Mouse (Mus musculus) midbrain, embryonic 14.5 days (tissue): ENCODE measurements around the gene Pibf1. TPM values are rescaled to one million over a fixed set of nuclear protein-coding genes. Genes with fewer than 3 reads are reported as not detected.
A peak's percentile ranks its signal among the peaks of the same experiment; 100 is the strongest.

Experiments
- ATAC-seq: fragments of 200-750 bp; cut with Nextera tagmentation; 2 replicates; pipeline ENCODE4 v1.8.0; 2017; ENCODE audit warnings: moderate number of reproducible peaks, moderate library complexity; ENCODE audit not compliant: low FRiP score, low TSS enrichment
- DNase-seq: peaks from one replicate; pipeline ENCODE4 v3.0.0-alpha.2; 2015
- H3K27ac ChIP-seq: fragments of 300-500 bp; sonication (generic); replicated peaks from 2 replicates; pipeline ENCODE4 v1.5.1; 2014; ENCODE audit warnings: mild to moderate bottlenecking, low read depth, low read length, moderate library complexity
- H3K27me3 ChIP-seq: fragments of 300-500 bp; sonication (generic); 2 replicates; pipeline ENCODE4 v1.6.1; 2014; ENCODE audit warnings: low read length, control low read depth, mixed read lengths; ENCODE audit not compliant: control insufficient read depth, insufficient read depth
- H3K36me3 ChIP-seq: fragments of 300-500 bp; sonication (generic); 2 replicates; pipeline ENCODE4 v1.6.1; 2014; ENCODE audit warnings: low read length, control low read depth; ENCODE audit not compliant: control insufficient read depth, insufficient read depth
- H3K4me1 ChIP-seq: fragments of 300-500 bp; sonication (generic); 2 replicates; pipeline ENCODE4 v1.6.1; 2014; ENCODE audit warnings: mild to moderate bottlenecking, antibody characterized with exemption, low read length, control low read depth; ENCODE audit not compliant: control insufficient read depth, insufficient read depth
- H3K4me2 ChIP-seq: fragments of 300-500 bp; sonication (generic); 2 replicates; pipeline ENCODE4 v1.6.1; 2014; ENCODE audit warnings: mild to moderate bottlenecking, low read length, moderate library complexity
- H3K4me3 ChIP-seq: fragments of 300-500 bp; sonication (generic); replicated peaks from 2 replicates; pipeline ENCODE4 v1.5.1; 2014; ENCODE audit warnings: low read depth, low read length
- H3K9ac ChIP-seq: fragments of 300-500 bp; sonication (generic); replicated peaks from 2 replicates; pipeline ENCODE4 v1.6.1; 2014; ENCODE audit warnings: mild to moderate bottlenecking, low read length, moderate library complexity
- H3K9me3 ChIP-seq: fragments of 300-500 bp; sonication (generic); 2 replicates; pipeline ENCODE4 v1.6.1; 2016; ENCODE audit warnings: low read length, control low read depth, mixed read lengths; ENCODE audit not compliant: control insufficient read depth
- WGBS: fragments of 180-500 bp; shearing (Covaris S2); extraction: QIAGEN DNeasy Blood & Tissue Kit; methylation state at CpG from one replicate; pipeline ENCODE4 v1.1.7; 2014; 5-methylcytosine and 5-hydroxymethylcytosine counted together
- polyA plus RNA-seq: library from polyadenylated mRNA; unstranded; fragments of >200 nt; fragmentation: Nextera tagmentation; extraction: Ambion mirVana; gene quantifications from 2 replicates; pipeline ENCODE4 v1.2.1, GENCODE M21; 2014

Pibf1 gene
- polyA plus RNA-seq, 1 experiment from 2014 or later = 19.3 TPM

- peaks cover 7% of the 10 kb centered on the region; the same call in 1 of the 2 replicates for H3K36me3 ChIP-seq
- H3K27ac ChIP-seq = no peak overlapping the region
- H3K9me3 ChIP-seq = no peaks in the 10 kb centered on the region
- H3K9ac ChIP-seq = no peak overlapping the region
- DNase-seq (no peak), ATAC-seq (no peak)
- H3K4me2 ChIP-seq = no peak overlapping the region
- no peaks in the 10 kb centered on the region for H3K4me1 ChIP-seq
- WGBS = 96% methylated on average over 2 of the region's 2 CpGs
- no peak overlapping the region for H3K4me3 ChIP-seq
- H3K27me3 ChIP-seq = no peaks in the 10 kb centered on the region
Measured at GRCm38 (mm10) chr14:99129050-99129449, 29.8 kb downstream of the Pibf1 start.

GRCm38 (mm10) chr14:99134048-99134447 lies 34.8 kb downstream of the Pibf1 start:
- Histone ChIP-seq H3K4me1 (no peaks in the 10 kb centered on the region), H3K4me3 (no peak overlapping the region), H3K27me3 (no peaks in the 10 kb centered on the region), H3K4me2 (no peak overlapping the region), H3K9me3 (no peaks in the 10 kb centered on the region), H3K36me3 (peaks cover 30% of the 10 kb centered on the region), H3K9ac (no peak overlapping the region), H3K27ac (no peak overlapping the region)
- WGBS = 98% methylated on average over 2 of the region's 2 CpGs
- ATAC-seq (no peak), DNase-seq (no peak)

- no peak for ATAC-seq
- H3K4me3 ChIP-seq = no peak overlapping the region
- 89% methylated on average over 9 of the region's 9 CpGs for WGBS
Measured at GRCm38 (mm10) chr14:99135761-99136160, 36.5 kb downstream of the Pibf1 start.

GRCm38 (mm10) chr14:99136297-99136696 lies 37.1 kb downstream of the Pibf1 start:
- no peaks in the 10 kb centered on the region for H3K4me1 ChIP-seq
- H3K27ac ChIP-seq = no peak overlapping the region
- H3K4me2 ChIP-seq = no peak overlapping the region
- H3K36me3 ChIP-seq = peaks cover 34% of the 10 kb centered on the region
- ATAC-seq = no peak
- no peak overlapping the region for H3K4me3 ChIP-seq
- no peaks in the 10 kb centered on the region for H3K27me3 ChIP-seq
- H3K9me3 ChIP-seq = no peaks in the 10 kb centered on the region
- H3K9ac ChIP-seq = no peak overlapping the region
- 94% methylated on average over 16 of the region's 16 CpGs for WGBS
- DNase-seq = no peak

More at GRCm38 (mm10) chr14:99135761-99136160, 36.5 kb downstream of the Pibf1 start:
- Histone ChIP-seq H3K36me3 (peaks cover 34% of the 10 kb centered on the region), H3K9ac (no peak overlapping the region), H3K27ac (no peak overlapping the region), H3K4me1 (no peaks in the 10 kb centered on the region), H3K27me3 (no peaks in the 10 kb centered on the region), H3K9me3 (no peaks in the 10 kb centered on the region), H3K4me2 (no peak overlapping the region)
- DNase-seq = peak; percentile 9

GRCm38 (mm10) chr14:99140036-99140435 lies 40.8 kb downstream of the Pibf1 start:
- no peaks in the 10 kb centered on the region for H3K4me1 ChIP-seq
- H3K27ac ChIP-seq = no peak overlapping the region
- no peak overlapping the region for H3K9ac ChIP-seq
- ATAC-seq = no peak
- H3K36me3 ChIP-seq = peaks cover 26% of the 10 kb centered on the region
- 96% methylated on average over 2 of the region's 2 CpGs for WGBS
- H3K4me2 ChIP-seq = no peak overlapping the region
- no peak for DNase-seq
- no peaks in the 10 kb centered on the region for H3K27me3 ChIP-seq
- no peaks in the 10 kb centered on the region for H3K9me3 ChIP-seq
- H3K4me3 ChIP-seq = no peak overlapping the region

- peak; percentile 87 for ATAC-seq
- DNase-seq = peak; percentile 95
- Histone ChIP-seq H3K4me1 (no peaks in the 10 kb centered on the region), H3K36me3 (peaks cover 13% of the 10 kb centered on the region), H3K9ac (no peak overlapping the region), H3K4me2 (no peak overlapping the region), H3K27me3 (no peaks in the 10 kb centered on the region), H3K4me3 (no peak overlapping the region), H3K27ac (no peak overlapping the region), H3K9me3 (no peaks in the 10 kb centered on the region)
- 20% methylated on average over 15 of the region's 15 CpGs for WGBS
Measured at GRCm38 (mm10) chr14:99141786-99142633, 42.8 kb downstream of the Pibf1 start.

GRCm38 (mm10) chr14:99146841-99147240 lies 47.6 kb downstream of the Pibf1 start:
- WGBS = 50% methylated on average over 1 of the region's 1 CpGs
- H3K4me3 ChIP-seq = no peak overlapping the region

GRCm38 (mm10) chr14:99152683-99153082 lies 53.5 kb downstream of the Pibf1 start:
- no peak overlapping the region for H3K9ac ChIP-seq
- H3K4me3 ChIP-seq = no peak overlapping the region
- peaks cover 12% of the 10 kb centered on the region; the same call in 1 of the 2 replicates for H3K36me3 ChIP-seq
- DNase-seq = no peak
- H3K27me3 ChIP-seq = no peaks in the 10 kb centered on the region
- H3K27ac ChIP-seq = no peak overlapping the region
- no peaks in the 10 kb centered on the region for H3K4me1 ChIP-seq
- H3K9me3 ChIP-seq = no peaks in the 10 kb centered on the region
- WGBS = 97% methylated on average over 4 of the region's 4 CpGs
- H3K4me2 ChIP-seq = no peak overlapping the region
- no peak for ATAC-seq

More at GRCm38 (mm10) chr14:99146841-99147240, 47.6 kb downstream of the Pibf1 start:
- H3K27me3 ChIP-seq = no peaks in the 10 kb centered on the region
- ATAC-seq (no peak), DNase-seq (no peak)
- 0 out of 2 replicates have a peak, but pooled peaks cover 3% of the 10 kb centered on the region for H3K36me3 ChIP-seq
- no peak overlapping the region for H3K9ac ChIP-seq
- no peaks in the 10 kb centered on the region for H3K4me1 ChIP-seq
- no peaks in the 10 kb centered on the region for H3K9me3 ChIP-seq
- no peak overlapping the region for H3K27ac ChIP-seq
- H3K4me2 ChIP-seq = no peak overlapping the region

GRCm38 (mm10) chr14:99159940-99160339 lies 60.7 kb downstream of the Pibf1 start:
- no peak overlapping the region for H3K9ac ChIP-seq
- no peak overlapping the region for H3K4me2 ChIP-seq
- 49% methylated on average over 6 of the region's 6 CpGs for WGBS
- H3K27ac ChIP-seq = no peak overlapping the region
- no peak overlapping the region for H3K4me3 ChIP-seq
- H3K36me3 ChIP-seq = peaks cover 11% of the 10 kb centered on the region; the same call in 1 of the 2 replicates
- DNase-seq = peak; percentile 39
- no peaks in the 10 kb centered on the region for H3K27me3 ChIP-seq
- ATAC-seq = no peak
- H3K9me3 ChIP-seq = no peaks in the 10 kb centered on the region
- no peaks in the 10 kb centered on the region for H3K4me1 ChIP-seq
